Mouse (Mus musculus) lung, postnatal 4 days (tissue): ENCODE data around the gene Gpr18.
"Not testable (repeated sequence)": the region's sequence is repeated elsewhere in the genome, so short reads cannot be mapped to it uniquely, and the experiment has no call there.

Experiments
- DNase-seq, 2 experiments: peaks; one replicate each; pipeline ENCODE4 v3.0.0; 2021

Gpr18 gene

DNA sequence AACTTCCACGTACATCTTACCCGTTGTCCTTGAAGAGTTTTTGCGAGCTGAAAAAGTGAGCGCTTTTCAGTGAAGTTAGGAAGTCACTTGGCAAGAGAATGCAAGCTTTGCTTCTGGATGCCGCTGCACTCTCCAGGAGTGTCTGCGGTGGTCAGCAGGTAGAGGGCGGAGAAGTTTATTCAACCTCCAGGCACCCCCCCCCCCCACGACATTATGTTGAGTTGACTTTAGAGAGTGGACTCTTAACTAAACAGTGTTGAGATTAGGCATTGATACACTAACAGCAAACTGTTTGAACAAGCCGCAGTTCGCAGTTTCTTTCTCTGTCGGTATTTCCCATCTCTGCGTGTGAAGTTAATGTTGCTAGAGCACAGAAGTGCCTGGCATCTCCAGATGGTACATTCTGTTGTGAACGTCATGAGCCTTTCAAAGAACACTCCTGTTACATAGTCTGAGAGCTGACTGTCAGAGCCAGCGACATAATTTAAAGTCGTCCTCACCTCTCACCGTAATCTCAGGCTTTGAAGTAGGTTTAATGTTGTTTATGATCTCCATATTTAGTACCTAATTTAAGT is 36.2 kb downstream of the Gpr18 start:
- peak in 1 of 2 experiments; percentile 30 for DNase-seq

DNA sequence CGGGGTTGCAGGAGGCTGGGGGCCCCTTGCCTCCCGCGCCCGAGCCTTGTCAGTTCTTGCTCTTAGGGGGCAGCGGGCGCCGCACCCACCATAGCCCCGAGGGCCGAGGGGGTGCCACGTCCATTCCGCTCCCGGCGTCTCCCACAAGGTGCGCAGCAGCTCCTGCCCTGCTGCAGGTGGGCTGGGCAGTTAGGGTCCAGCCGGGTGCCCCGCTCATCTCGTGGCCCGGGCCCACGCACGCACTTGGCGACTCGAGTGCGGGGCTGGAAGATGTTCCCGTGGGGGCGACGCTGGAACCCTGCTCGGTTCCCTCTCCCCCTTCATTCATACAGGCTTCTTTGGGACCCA is 36.7 kb downstream of the Gpr18 start:
- DNase-seq: no peak

DNA sequence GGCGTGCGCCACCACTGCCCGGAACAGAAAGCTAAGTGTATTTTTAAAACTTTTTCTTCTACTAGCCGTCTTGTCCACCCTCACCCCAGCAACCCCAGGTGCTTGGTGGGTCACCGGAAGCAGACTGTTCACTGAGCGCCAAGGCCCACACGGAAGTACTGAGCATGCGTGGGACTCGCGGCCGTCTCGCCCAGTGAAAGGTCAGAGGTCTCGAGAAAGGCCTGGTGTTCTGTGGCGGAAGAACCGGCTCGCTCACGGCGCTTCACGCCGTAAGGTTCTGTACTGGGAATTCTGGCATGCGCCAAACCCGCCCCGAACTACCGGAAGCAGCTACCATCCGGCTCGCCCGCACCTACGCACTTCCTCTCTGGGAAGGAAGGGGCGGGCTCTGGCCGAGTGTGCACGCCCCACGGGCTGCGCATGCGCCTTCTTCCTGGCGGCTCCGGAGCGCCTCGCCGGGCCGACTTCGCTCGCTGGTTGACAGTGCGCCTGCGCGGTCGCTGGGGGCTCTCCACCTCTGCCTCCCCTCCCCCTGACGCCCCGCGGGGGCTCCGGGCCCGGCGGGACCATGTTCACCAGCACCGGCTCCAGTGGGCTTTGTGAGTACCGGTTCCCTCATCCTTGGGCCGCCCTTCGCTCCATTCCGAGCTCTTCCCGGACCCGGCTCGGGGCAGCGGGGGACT is 37.3 kb downstream of the Gpr18 start, which contains the start of gene Ubac2:
TSS of gene Ubac2 (plus strand) at position 445 of the 683 bp plus-strand sequence.
- peak; percentile 99 for DNase-seq

DNA sequence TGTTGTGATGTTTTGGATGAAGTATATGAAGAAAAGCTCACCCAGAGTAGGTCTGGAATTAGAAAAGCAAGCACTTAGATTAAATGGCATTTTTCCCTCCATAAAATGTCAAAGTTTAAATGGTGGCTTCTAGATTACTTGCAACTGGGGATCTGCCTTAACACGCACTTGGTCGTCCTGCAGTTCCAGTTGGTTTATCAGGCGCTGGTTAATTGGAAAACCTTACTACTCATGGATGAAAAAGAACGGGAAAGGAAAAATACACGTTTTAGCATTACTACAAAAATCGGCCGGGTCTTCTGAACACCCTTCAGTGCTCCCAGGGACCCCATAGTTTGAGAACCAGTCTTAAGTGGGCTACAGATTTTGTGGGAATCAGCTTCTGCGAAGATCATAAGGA is 37.9 kb downstream of the Gpr18 start:
- no peak for DNase-seq

DNA sequence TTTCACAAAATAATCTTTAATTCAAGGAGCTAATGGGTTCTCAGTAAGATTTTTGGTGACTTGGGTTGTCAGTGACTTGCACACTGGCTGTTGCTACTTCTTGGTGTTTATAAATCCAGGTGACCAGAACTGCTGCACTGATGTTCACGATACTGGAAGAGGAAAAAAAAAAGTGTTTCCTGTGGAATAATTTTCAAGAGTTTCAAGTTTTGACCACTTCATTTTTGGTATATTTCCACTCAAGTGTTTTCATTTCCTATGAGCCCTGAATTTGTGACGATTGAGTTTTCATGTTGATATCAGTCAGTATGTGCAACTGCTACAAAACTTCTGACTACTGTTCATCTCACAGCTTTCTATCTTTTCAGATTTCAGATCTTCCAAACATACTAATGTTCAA is 38.7 kb downstream of the Gpr18 start:
- no peak for DNase-seq

DNA sequence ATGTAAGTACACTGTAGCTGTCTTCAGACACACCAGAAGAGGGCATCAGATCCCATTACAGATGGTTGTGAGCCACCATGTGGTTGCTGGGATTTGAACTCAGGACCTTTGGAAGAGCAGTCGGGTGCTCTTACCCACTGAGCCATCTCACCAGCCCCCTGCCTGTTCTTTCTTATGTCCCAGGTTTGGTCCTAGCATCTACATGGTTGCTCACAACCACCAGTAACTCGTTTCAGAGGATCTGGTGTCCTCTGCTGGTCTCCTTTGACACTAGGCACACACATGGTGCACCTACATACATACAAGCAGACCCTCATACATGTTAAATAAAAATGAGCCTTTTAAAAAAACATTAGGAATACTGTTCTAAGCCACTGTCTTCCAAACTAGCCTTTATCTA is 39.4 kb downstream of the Gpr18 start:
- DNase-seq: not testable (repeated sequence)

DNA sequence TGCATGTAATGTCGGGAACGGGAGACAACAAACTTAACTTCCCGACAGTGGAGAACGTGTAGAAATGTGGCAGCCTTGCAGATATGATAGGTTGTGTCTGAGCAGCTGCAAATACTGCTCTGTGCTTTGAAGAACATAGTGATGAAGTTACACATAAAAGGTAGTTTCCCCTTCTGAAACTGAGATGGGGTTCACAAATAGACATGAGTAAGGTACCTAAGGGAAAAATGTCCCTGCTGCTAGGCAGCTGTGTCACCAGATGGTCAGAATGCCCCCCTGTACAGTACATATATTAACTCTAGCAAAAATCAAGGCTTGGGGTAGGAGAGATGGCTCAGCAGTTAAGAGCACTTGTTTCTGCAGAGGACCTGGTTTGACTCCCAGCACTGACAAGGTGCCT is 41.9 kb downstream of the Gpr18 start:
- no peak for DNase-seq

DNA sequence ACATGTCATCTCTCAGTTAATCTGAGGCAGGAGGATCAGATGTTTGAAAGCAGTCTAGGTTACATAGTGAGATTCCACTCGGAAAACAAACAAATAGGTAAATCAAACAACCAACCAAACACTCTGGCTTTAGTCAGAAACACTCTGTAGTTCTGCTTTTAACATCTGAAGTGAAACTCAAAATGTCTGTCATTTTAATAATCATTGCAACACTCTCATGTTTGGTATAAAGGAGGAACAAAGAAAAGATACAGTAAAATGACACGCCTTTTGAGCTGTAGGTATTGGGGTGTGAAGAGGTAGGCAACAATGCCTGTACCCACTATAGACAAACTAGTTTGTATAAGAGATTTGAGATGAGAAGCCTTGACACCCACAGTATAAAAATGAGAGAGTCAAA is 42.4 kb downstream of the Gpr18 start:
- DNase-seq: no peak

DNA sequence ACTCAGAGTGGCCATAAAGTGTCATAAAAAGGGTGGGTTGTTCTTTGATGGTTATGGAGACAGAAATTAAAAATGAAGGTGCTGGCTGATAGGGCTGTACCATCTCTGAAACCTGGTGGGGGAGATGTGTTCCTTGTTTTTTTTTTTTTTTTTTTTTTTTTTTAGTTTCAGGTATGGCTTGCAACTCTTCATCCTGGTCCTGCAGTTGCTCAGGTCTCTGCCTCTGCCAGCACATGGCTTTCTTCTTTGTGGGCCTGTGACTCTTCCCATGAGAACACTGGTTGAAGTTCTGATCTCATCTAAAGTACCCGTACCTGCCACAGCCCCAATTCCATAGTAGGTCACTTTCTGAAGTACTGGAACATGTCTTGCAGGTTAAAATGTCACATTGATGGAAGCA is 42.8 kb downstream of the Gpr18 start:
- no peak for DNase-seq

DNA sequence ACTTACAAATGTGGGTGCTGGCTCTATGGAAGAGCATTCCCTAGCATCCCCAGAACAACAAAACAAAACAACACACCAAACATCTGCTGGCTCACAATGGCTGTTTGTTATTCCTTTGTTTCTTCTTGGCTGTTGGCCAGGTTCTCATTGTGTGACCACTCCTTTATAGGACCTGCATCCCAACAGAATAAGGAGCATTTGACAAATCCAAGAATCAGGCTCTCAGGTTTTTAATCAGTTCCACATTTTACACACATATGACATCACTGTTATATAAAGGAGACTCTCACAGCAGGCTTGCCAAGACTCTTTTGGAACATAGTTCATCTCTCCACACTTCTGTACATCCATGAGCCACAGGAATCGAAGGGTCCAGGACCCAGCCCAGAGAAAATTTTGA is 46.5 kb downstream of the Gpr18 start:
- DNase-seq: no peak

DNA sequence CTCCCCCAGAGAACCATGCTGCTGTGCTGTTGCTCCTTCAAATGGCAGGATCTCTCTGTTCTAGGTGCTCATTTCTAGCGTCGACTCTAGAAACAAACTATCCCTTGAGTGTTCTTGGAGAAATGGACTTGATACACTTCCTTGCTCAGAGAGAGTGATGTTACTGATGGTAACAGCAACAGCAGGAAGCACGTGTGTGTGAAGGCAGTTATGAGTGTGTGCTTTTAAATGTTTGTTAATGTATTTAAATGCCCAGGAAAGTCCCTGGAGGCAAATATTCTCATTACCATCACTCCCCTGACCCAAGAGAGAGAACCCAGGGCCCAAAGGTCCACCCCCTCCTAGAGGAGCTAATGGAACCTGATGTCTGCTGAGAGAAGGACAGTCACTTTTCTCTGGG is 49.0 kb downstream of the Gpr18 start:
- no peak for DNase-seq

DNA sequence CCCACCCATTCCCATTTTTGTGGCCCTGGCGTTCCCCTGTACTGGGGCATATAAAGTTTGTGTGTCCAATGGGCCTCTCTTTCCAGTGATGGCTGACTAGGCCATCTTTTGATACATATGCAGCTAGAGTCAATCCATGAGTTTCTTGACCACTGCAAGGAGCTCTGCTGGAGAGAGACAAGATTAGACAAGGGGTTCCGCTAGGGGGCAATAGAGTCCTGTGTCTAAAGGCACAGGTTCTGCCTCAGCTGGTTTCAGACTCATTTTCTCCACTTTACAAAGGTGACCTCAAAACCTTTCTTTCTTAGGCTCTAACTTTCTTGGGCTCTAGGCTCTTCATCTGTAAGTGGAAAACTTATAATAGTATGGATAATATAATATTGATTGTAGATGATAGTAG is 50.4 kb downstream of the Gpr18 start:
- peak; percentile 36 to 84 for DNase-seq
